Mouse (Mus musculus) heart, adult 11 months (tissue): Measurements from ENCODE around the gene Cand2.

Source experiments
- DNase-seq: peaks from one replicate; pipeline ENCODE4 v3.0.0; 2022

Gene Cand2

DNA sequence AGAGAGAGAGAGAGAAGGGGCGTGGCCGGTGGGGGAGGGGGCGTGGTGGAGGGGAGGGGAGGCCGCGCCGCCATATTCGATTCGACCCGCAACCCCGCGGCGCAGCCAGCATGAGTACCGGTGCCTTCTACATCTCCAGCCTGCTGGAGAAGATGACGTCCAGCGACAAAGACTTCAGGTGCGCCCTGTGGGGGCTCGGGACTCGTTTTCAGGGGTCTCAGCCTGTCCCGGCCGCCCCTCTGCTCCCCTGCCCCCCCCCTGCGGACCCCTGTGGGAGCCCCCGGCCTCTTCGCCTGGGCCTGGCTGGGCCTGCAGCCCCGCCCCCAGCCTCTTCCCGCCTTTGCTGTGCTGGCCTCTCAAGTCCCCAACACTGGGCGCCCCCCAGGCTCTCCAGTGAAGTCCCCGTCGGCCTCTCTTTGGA lies at the start of gene Cand2:
Gene Cand2, plus strand, starts transcription at position 38 of the 421 bp plus-strand sequence.
- DNase-seq, result peak; percentile 94

- no peak for DNase-seq
Observed at GRCm38 (mm10) chr6:115727108-115727507, 47.2 kb upstream of the Cand2 start.

DNA sequence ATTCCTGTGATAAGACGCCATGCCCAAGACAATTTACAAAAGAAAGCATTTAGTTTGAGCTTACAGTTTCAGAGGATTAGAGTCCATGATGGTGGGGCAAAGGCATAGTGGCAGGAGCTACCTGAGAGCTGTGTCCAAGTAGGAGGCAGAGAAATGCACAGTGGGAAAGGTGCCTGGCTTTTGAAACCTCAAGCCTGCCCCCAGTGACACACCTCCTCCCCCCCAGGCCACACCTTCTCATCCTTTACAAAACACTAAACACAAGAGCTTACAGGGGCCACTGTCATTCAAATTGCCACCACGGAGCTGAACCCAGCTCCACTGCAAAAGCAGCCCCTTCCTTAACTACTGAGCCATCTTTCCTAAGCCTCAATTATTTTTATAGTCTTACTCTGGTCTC lies 46.8 kb upstream of the Cand2 start:
- DNase-seq, result no peak

DNA sequence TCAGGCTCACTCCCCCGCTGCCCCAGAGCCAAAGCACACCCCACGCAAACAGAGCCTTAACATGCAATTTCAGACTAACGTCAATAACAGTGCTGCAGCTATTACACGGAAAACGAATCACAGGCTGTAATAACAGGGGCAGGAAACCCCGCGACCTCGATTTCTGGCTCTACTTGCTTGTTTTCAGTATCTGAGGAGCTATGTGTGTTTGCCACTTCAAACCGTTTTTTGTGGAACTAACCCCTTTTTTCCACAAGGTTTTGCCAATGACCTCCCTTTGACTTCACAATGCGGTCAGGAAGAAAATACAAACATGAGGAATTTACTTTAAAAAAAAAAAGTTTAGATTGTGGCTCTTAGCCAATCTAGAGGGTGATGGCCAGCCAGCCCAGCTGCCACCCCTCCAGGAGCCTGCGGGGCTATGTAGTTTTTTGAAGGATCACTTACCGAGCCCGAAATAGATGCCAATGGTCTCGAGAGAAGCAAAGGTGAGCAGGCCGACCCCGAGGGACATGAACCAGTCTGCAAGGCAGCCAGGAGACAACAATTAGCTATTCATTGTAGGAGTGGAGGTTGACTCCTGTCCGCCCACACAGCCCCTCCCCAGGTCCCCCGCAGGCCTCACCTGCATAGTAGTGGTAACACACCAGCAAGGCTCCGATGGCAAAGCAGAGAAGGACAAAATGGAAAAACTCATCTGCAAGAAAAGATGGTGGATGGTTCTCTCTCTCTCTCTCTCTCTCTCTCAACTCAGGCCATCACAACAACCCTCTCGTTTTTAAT lies 43.6 kb upstream of the Cand2 start:
- peak; percentile 89 for DNase-seq

DNA sequence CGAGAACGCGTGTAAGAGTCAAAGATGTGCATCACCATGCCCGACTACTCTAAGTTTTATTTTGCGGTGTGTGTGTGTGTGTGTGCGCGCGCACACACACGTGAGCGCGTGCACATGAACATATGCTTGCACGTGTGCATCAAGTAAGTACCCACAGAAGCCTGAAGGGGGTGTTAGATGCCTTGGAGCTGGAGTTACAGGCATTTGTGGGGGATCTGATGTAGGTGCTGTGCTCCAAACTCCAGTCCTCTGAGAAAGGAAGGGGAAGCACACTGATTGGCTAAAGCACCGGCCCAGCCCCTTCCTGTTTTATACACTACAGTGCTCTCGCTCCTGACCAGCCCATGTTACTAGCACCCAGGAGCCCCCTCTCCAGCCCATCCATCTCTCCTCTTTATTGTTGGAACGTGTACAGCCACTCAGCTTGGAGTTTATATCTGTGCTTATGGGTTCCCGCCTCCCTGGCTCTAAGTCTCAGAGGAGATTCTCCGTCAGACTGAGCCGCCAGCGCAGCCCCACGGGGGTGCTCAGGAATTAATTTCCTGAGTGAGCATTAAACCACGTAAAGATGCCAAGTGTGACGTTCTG lies 41.9 kb upstream of the Cand2 start:
- DNase-seq, result no peak

DNA sequence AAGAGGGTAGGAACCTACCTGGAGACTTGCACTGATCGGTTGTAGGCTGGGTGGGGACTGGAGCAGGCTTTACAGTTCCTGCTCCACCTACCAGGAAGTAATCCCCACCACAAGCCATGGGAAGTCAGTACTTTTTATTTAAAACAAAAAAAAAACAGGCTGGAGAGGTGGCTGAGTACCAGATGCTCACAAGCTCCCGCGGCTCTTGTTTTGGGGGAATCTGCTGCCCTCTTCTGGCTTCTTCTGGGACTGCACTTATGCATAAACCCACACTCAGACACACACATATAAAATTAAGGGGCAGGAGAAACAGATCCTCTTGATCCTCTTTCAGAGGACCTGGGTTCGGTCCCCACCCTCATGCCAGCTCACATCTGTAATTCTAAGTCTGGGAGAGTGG lies 39.4 kb upstream of the Cand2 start:
- no peak for DNase-seq

DNA sequence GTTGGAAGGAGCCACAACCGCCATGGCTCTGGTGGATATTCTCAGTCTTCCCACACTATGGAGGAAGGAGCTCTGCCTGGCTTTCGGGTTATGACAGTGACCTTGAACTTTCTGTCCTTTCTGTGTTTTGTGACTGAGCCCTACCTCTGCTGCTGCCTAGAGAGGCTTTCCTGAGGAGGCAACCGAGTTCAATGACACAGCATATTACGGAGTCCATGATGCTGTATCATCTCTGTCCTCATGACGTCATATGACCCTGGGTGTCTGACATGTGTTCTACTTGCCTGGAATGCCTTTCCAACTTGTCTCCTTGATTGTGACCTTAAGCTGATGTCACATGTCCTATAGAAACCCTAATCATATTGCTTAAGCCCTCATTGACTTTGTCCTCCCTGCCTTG lies 35.3 kb upstream of the Cand2 start:
- DNase-seq, result no peak

- no peak for DNase-seq
Observed at GRCm38 (mm10) chr6:115743569-115743968, 30.8 kb upstream of the Cand2 start.

GRCm38 (mm10) chr6:115746326-115746725 lies 28.0 kb upstream of the Cand2 start:
- no peak for DNase-seq

GRCm38 (mm10) chr6:115755536-115755935 lies 18.8 kb upstream of the Cand2 start:
- DNase-seq, result no peak

DNA sequence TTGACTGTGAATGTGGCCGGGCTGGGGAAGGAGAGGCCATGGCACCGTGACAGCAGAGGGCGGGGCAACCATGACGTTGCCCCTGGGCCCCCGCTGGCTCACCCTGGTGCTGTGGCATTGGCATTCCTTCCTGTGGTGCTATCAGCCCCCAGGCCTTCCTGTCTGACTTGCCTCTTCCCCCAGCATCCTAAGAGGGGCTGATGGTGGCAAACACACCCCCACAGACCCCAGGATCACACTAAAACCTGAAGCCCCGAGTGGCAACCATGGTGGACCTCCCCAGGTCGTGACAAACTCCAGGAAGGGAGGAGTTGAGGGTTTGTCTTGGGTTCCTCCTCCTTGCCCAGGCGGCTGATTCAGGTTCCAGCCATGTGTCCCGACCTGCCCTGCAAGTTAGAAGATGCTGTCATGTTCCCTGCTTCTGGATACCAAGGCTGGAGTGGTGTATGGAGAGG lies 15.3 kb upstream of the Cand2 start:
- DNase-seq, result no peak

DNA sequence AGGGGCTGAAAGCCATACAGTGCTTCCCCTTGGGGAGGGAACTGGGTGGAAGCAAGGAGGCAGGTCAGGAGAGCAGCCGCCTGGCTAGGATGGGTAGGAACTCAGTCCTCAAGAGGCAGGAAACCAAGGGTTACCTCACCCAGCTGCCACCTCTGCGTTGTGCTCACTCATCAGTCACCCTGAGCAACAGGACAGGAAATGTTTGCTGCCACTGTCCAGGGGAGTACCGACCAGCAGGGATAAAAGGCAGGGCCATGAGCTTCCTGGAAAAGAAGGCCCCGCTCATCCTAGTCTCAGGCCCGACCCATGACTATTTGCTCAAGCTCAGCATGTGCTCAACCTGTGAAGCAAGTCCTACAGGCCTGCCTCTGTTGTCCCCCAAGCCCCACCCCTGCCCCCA lies 14.9 kb upstream of the Cand2 start:
- DNase-seq, result no peak

DNA sequence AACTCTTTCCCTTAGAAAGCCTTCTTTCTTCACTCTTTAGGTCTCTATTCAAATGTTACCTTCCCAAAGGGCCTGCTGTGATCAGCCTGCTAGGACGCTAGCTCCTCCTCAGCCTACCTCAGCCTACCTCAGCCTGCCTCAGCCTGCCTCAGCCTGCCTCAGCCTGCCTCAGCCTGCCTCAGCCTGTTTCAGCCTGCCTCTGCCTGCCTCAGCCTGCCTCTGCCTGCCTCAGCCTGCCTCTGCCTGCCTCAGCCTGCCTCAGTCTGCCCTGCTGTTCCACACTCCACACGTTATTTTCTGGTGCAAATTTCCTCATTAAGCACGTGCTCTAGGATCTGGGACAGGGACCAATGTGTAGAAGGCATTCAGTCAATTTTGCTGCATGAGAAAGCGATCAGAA lies 14.2 kb upstream of the Cand2 start:
- no peak for DNase-seq

DNA sequence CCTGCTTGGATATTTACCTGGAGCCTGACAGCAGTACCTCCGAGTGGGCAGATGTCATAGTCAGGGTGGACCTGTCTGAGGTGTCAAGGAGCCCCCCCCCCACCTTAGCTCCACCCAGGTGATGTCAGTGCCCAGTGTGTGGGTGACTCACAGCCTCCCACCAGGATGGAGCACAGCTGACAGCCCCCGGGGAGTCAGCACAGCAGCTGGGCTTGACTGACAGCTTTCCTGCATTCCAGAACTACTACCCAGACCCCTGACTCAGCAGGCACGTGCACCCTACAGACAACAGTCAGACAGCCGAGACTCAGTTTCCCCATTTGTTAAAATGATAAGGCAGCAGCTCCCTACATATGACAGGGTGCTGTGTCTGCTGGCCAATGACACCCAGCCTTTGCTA lies 13.4 kb upstream of the Cand2 start:
- no peak for DNase-seq

GRCm38 (mm10) chr6:115761995-115762756 lies 12.2 kb upstream of the Cand2 start, which contains the start of gene Tmem40:
Tmem40 (minus strand) TSS chr6:115762410.
- DNase-seq, result no peak

DNA sequence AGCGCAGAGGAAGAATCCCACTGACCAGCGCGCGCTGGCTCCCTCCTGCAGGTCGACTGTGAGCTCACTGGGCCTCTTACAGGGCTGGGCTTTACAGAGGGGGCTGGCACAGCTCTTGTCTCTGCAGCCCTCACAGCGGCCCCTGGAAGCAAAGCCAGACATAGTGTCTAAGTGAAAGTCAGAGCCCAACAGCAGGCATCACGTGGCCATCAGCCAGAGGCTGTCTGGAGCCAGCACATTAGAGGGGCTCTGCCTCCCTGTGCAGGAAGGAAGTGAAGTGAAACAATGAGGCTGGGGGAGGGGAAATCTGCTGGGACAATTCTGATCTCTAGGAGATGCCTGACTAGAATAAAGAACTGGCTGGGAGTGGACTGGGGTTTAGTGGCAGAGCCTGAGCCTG lies 10.2 kb upstream of the Cand2 start:
- peak; percentile 98 for DNase-seq

DNA sequence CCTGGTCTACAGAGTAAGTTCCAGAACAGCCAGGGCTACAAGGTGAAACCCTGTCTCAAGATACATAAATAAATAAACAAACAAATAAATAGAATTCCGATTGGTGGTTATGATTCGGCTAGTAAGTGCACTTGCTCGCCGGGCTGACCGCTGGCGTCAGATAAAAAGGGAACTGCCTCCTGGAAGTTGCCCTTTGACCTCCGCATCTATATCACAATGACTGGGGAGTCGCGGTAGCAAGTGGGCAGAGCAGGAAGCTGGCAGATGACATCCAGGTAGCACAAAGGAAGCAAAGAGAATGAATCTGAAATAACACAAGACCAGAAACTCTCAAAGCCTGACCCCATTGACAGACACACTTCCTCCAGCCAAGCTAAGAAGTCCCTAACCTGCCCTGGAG lies 7.0 kb upstream of the Cand2 start:
- DNase-seq, result no peak

GRCm38 (mm10) chr6:115768207-115768606 lies 6.1 kb upstream of the Cand2 start:
- peak; percentile 90 for DNase-seq

DNA sequence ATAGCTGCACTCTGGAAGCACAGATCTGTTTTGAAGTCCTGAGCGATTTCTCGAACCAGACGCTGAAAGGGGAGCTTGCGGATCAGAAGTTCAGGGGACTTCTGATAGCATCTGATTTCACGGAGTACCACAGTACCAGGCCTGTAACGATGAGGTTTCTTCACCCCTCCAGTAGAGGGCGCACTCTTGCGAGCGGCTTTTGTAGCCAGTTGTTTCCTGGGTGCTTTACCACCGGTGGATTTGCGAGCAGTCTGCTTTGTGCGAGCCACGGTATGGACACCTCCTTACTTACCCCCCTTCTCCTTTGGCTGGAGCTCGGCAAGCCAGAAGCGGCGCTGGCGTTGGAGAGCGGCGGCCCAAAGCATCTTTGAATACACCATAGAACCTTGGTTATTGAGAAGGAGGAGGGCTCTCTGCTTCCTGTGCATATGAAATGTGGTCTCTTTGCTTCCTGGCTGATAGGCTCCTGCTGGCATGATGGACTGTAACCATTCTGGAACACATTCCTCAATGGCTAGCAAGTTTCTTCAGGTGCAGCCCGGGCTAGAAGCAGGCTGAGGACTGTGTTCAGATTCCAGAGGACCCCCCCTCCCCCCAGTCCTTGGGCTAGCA lies 4.2 kb upstream of the Cand2 start:
- no peak for DNase-seq

- DNase-seq, result no peak
Observed at GRCm38 (mm10) chr6:115770852-115771251, 3.5 kb upstream of the Cand2 start.

- no peak for DNase-seq
Observed at GRCm38 (mm10) chr6:115772201-115772600, 2.1 kb upstream of the Cand2 start.

DNA sequence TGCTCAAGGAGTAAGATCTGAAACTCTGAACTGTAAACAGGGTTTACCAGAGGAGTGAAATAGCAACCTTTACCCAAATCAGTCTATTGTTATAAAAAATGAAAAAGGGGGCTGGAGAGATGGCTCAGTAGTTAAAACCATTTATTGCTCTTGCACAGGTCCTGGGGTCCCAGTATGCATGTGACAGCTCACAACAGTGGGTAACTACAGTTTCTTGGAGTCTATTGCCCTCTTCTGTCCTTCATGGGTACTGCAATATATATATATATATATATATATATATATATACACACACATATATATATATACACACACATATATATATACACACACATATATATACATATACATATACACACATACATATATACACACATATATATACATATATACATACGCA lies 1.7 kb upstream of the Cand2 start:
- DNase-seq, result no peak

GRCm38 (mm10) chr6:115773966-115774413 lies 348 bp upstream of the Cand2 start:
- no peak for DNase-seq
